Mouse (Mus musculus) lung, embryonic 14.5 days (tissue): ENCODE data around the gene Cd247. TPM values are rescaled to one million over a fixed set of nuclear protein-coding genes. Genes with fewer than 3 reads are reported as not detected.
A peak's percentile ranks its signal among the peaks of the same experiment; 100 is the strongest.
"Not testable (repeated sequence)": the region's sequence is repeated elsewhere in the genome, so short reads cannot be mapped to it uniquely, and the experiment has no call there.

Experiments
- ATAC-seq: fragments of 200-750 bp; cut with Nextera tagmentation; 2 replicates; pipeline ENCODE4 v1.8.0; 2017; ENCODE audit warnings: mild to moderate bottlenecking, moderate TSS enrichment, moderate library complexity; ENCODE audit not compliant: insufficient read depth
- DNase-seq: peaks from one replicate; pipeline ENCODE4 v3.0.0-alpha.2; 2015
- H3K27ac ChIP-seq: fragments of 300-500 bp; sonication (generic); 2 replicates; pipeline ENCODE4 v1.5.1; 2014; ENCODE audit warnings: low read depth, mild to moderate bottlenecking, moderate library complexity
- H3K27me3 ChIP-seq: fragments of 300-500 bp; sonication (generic); 2 replicates; pipeline ENCODE4 v1.6.1; 2014; ENCODE audit warnings: low read length, control low read depth; ENCODE audit not compliant: insufficient read depth
- H3K36me3 ChIP-seq: fragments of 300-500 bp; sonication (generic); 2 replicates; pipeline ENCODE4 v1.6.1; 2014; ENCODE audit warnings: control low read depth; ENCODE audit not compliant: insufficient read depth
- H3K4me1 ChIP-seq: fragments of 300-500 bp; sonication (generic); 2 replicates; pipeline ENCODE4 v1.6.1; 2014; ENCODE audit warnings: antibody characterized with exemption, control low read depth; ENCODE audit not compliant: insufficient read depth
- H3K4me2 ChIP-seq: fragments of 300-500 bp; sonication (generic); 2 replicates; pipeline ENCODE4 v1.6.1; 2014; ENCODE audit warnings: mild to moderate bottlenecking
- H3K4me3 ChIP-seq: fragments of 300-500 bp; sonication (generic); 2 replicates; pipeline ENCODE4 v1.5.1; 2014; ENCODE audit warnings: low read depth, low read length
- H3K9ac ChIP-seq: fragments of 300-500 bp; sonication (generic); 2 replicates; pipeline ENCODE4 v1.6.1; 2014
- H3K9me3 ChIP-seq: fragments of 300-500 bp; sonication (generic); 2 replicates; pipeline ENCODE4 v1.6.1; 2016; ENCODE audit warnings: low read depth, low read length, control low read depth
- CTCF ChIP-seq: IDR thresholded peaks from 2 replicates; pipeline ENCODE4 v1.5.1; 2016; ENCODE audit warnings: antibody characterized with exemption, low read depth
- WGBS: fragments of 180-500 bp; shearing (Covaris S2); extraction: QIAGEN DNeasy Blood & Tissue Kit; methylation state at CpG from one replicate; pipeline ENCODE4 v1.1.7; 2014; 5-methylcytosine and 5-hydroxymethylcytosine counted together
- polyA plus RNA-seq: library from polyadenylated mRNA; unstranded; fragments of >200 nt; fragmentation: Nextera tagmentation; extraction: Ambion mirVana; gene quantifications from 2 replicates; pipeline ENCODE4 v1.2.1, GENCODE M21; 2014

Gene Cd247
- polyA plus RNA-seq, 1 experiment from 2014 or later = 1.5 TPM

- 77% methylated on average over 3 of the region's 3 CpGs for WGBS
- Histone ChIP-seq H3K9ac (no peak overlapping the region), H3K27ac (no peak overlapping the region), H3K4me2 (no peak overlapping the region), H3K4me3 (no peak overlapping the region), H3K36me3 (no peaks in the 10 kb centered on the region), H3K27me3 (0 out of 2 replicates have a peak, but pooled peaks cover 3% of the 10 kb centered on the region), H3K4me1 (peaks cover 8% of the 10 kb centered on the region), H3K9me3 (no peaks in the 10 kb centered on the region)
- ATAC-seq = no peak
- no peak for DNase-seq
- TF ChIP-seq CTCF = no peak
These were observed 26.8 kb upstream of the Cd247 start for GRCm38 (mm10) chr1:165761522-165762305.

GRCm38 (mm10) chr1:165762498-165762897 is 26.0 kb upstream of the Cd247 start:
- DNase-seq = not testable (repeated sequence)

GRCm38 (mm10) chr1:165762914-165763634 is 25.4 kb upstream of the Cd247 start:
- Histone ChIP-seq H3K36me3 (no peaks in the 10 kb centered on the region), H3K9ac (no peak overlapping the region), H3K27me3 (0 out of 2 replicates have a peak, but pooled peaks cover 3% of the 10 kb centered on the region), H3K9me3 (no peaks in the 10 kb centered on the region), H3K4me2 (peak overlapping the region; percentile 88), H3K4me1 (peaks cover 8% of the 10 kb centered on the region), H3K4me3 (peak overlapping the region; percentile 78), H3K27ac (no peak overlapping the region)
- TF ChIP-seq CTCF = no peak
- WGBS = 21% methylated on average over 14 of the region's 14 CpGs
- ATAC-seq = peak; percentile 48; the same call in 1 of the 2 replicates
- DNase-seq = peak; percentile 57

More at GRCm38 (mm10) chr1:165762498-165762897, 26.0 kb upstream of the Cd247 start:
- H3K9me3 ChIP-seq, H3K4me1 ChIP-seq, H3K9ac ChIP-seq, H3K27me3 ChIP-seq, H3K36me3 ChIP-seq, H3K27ac ChIP-seq, ATAC-seq, H3K4me3 ChIP-seq: not testable (repeated sequence)
- 80% methylated on average over 2 of the region's 2 CpGs for WGBS
- peak overlapping the region; percentile 88; the same call in 1 of the 2 replicates for H3K4me2 ChIP-seq

GRCm38 (mm10) chr1:165763635-165764372 is 24.7 kb upstream of the Cd247 start, which contains the start of gene Creg1:
Gene Creg1, plus strand, starts transcription at chr1:165763746.
- TF ChIP-seq CTCF = no peak
- peak; percentile 97 for DNase-seq
- Histone ChIP-seq H3K27ac (peak within 1 kb of the TSS; percentile 60), H3K9me3 (no peaks in the 10 kb centered on the region), H3K27me3 (0 out of 2 replicates have a peak, but pooled peaks cover 3% of the 10 kb centered on the region), H3K9ac (peak within 1 kb of the TSS; percentile 75), H3K4me1 (peaks cover 8% of the 10 kb centered on the region), H3K4me3 (peak within 1 kb of the TSS; percentile 78), H3K36me3 (no peaks in the 10 kb centered on the region), H3K4me2 (peak within 1 kb of the TSS; percentile 88)
- WGBS = under 1% methylated on average over 57 of the region's 57 CpGs
- ATAC-seq = peak; percentile 98

GRCm38 (mm10) chr1:165764571-165764970 is 23.9 kb upstream of the Cd247 start:
- peak overlapping the region; percentile 78 for H3K4me3 ChIP-seq
- H3K27me3 ChIP-seq = 0 out of 2 replicates have a peak, but pooled peaks cover 3% of the 10 kb centered on the region
- 52% methylated on average over 9 of the region's 9 CpGs for WGBS
- H3K4me2 ChIP-seq = peak overlapping the region; percentile 88
- TF ChIP-seq CTCF = no peak
- peak overlapping the region; percentile 50; the same call in 1 of the 2 replicates for H3K27ac ChIP-seq
- peaks cover 8% of the 10 kb centered on the region for H3K4me1 ChIP-seq
- H3K9ac ChIP-seq = peak overlapping the region; percentile 75
- H3K9me3 ChIP-seq = no peaks in the 10 kb centered on the region
- DNase-seq = no peak
- no peaks in the 10 kb centered on the region for H3K36me3 ChIP-seq
- ATAC-seq = no peak

- Histone ChIP-seq H3K4me1 (peaks cover 8% of the 10 kb centered on the region), H3K4me3 (peak overlapping the region; percentile 78), H3K9ac (peak overlapping the region; percentile 75; the same call in 1 of the 2 replicates), H3K9me3 (no peaks in the 10 kb centered on the region), H3K4me2 (peak overlapping the region; percentile 88), H3K36me3 (no peaks in the 10 kb centered on the region), H3K27ac (no peak overlapping the region), H3K27me3 (0 out of 2 replicates have a peak, but pooled peaks cover 3% of the 10 kb centered on the region)
- DNase-seq (no peak), ATAC-seq (no peak)
- WGBS = 85% methylated on average over 11 of the region's 11 CpGs
- TF ChIP-seq CTCF = no peak
These were observed 23.4 kb upstream of the Cd247 start for GRCm38 (mm10) chr1:165765041-165765440.
